14 mouse cellular contexts compared by ENCODE assay signal in the genomic region with DNA sequence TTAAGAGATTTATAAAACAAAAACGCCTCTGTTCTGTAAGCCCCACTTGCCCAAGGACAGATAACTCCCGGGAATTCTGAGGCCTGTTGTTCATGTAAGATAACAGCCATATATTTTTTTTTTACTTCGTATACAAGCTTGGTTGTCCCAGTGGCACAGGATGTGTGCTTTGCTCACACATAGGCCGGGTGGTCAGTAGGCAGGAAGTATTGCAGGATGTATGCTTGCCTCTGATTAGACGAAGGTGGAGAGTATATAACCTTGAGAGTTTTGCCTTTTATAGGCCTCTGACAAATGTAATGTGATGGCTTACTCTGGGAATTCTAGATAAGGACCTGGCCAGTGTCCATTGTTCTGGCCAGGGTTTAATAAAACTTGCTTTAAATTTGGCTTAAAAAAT.
"Had no signal": no experiment of that assay in that cellular context is flagged by ENCODE, and none has a peak within 500 bp of the region (broad histone marks: within the 10 kb centered on the region; RNA-seq: fewer than 3 reads in every experiment).

No protein-coding gene starts in this region.

- H3K27ac ChIP-seq: limb, embryonic 13.5 days; liver, embryonic 13.5 days; lung, embryonic 15.5 days; midbrain, embryonic 12.5 days; stomach, embryonic 15.5 days had no signal

- H3K4me3 ChIP-seq: limb, embryonic 13.5 days; liver, embryonic 13.5 days; lung, embryonic 15.5 days; megakaryocyte, embryonic 14.5 days; midbrain, embryonic 12.5 days; stomach, embryonic 15.5 days had no signal

- H3K4me1 ChIP-seq: limb, embryonic 13.5 days; liver, embryonic 13.5 days; lung, embryonic 15.5 days; midbrain, embryonic 12.5 days; stomach, embryonic 15.5 days had no signal

- H3K4me2 ChIP-seq: limb, embryonic 13.5 days; liver, embryonic 13.5 days; lung, embryonic 15.5 days; midbrain, embryonic 12.5 days; stomach, embryonic 15.5 days had no signal

- H3K9ac ChIP-seq: limb, embryonic 13.5 days; liver, embryonic 13.5 days; lung, embryonic 15.5 days; midbrain, embryonic 12.5 days; stomach, embryonic 15.5 days had no signal

- H3K36me3 ChIP-seq: limb, embryonic 13.5 days; liver, embryonic 13.5 days; lung, embryonic 15.5 days; midbrain, embryonic 12.5 days; stomach, embryonic 15.5 days had no signal

- DNase-seq: kidney, adult 11 months; kidney, adult 9 months; kidney, postnatal 14 days; left cerebral cortex, postnatal 4 days; liver, embryonic 13.5 days; lung, postnatal 4 days; right cerebral cortex, postnatal 14 days; thymus, adult 2 months; thymus, postnatal 25 days had no signal

- H3K27me3 ChIP-seq: limb, embryonic 13.5 days; liver, embryonic 13.5 days; lung, embryonic 15.5 days; megakaryocyte, embryonic 14.5 days; midbrain, embryonic 12.5 days; stomach, embryonic 15.5 days had no signal

- H3K9me3 ChIP-seq: limb, embryonic 13.5 days; liver, embryonic 13.5 days; lung, embryonic 15.5 days; megakaryocyte, embryonic 14.5 days; midbrain, embryonic 12.5 days; stomach, embryonic 15.5 days had no signal
